9 mouse cellular contexts compared by ENCODE assay signal in genomic region chr9:64812475-64812860, GRCm38 (mm10). TPM values are rescaled to one million over a fixed set of nuclear protein-coding genes. Genes with fewer than 3 reads are reported as not detected.
DNase-seq lines count a peak whose midpoint lies in the region; ATAC-seq and TF ChIP-seq lines count a peak whose summit lies in the region.
"Had no signal": no experiment of that assay in that cellular context is flagged by ENCODE, and none has a peak within 500 bp of the region (broad histone marks: within the 10 kb centered on the region; RNA-seq: fewer than 3 reads in every experiment).

No protein-coding gene starts in this region.

- H3K9ac ChIP-seq in heart, embryonic 16.5 days (ENCODE audit: low read length) = no peak overlapping the region; the same call in 1 of the 2 replicates
- peak overlapping the region; percentile 82 for H3K9ac ChIP-seq in hindbrain, embryonic 15.5 days
- peak overlapping the region; percentile 87 for H3K9ac ChIP-seq in midbrain, embryonic 15.5 days

- 48% methylated on average over 1 of the region's 1 CpGs for WGBS in heart, embryonic 16.5 days
- WGBS in hindbrain, embryonic 15.5 days = 28% methylated on average over 1 of the region's 1 CpGs
- WGBS in midbrain, embryonic 15.5 days = 40% methylated on average over 1 of the region's 1 CpGs

- no peaks in the 10 kb centered on the region for H3K9me3 ChIP-seq in heart, embryonic 16.5 days (replicated peaks; ENCODE audit: control insufficient read depth, low read length)
- H3K9me3 ChIP-seq in hindbrain, embryonic 15.5 days = no peaks in the 10 kb centered on the region
- no peaks in the 10 kb centered on the region for H3K9me3 ChIP-seq in midbrain, embryonic 15.5 days

- H3K4me3 ChIP-seq in heart, embryonic 16.5 days (ENCODE audit: low read length) = peak overlapping the region; percentile 87
- peak overlapping the region; percentile 92 for H3K4me3 ChIP-seq in bone marrow macrophage, adult 2 months (ENCODE audit: insufficient read depth, low read length)
- peak overlapping the region; percentile 78 for H3K4me3 ChIP-seq in hindbrain, embryonic 15.5 days
- peak overlapping the region; percentile 95 for H3K4me3 ChIP-seq in midbrain, embryonic 15.5 days

- H3K27me3 ChIP-seq in heart, embryonic 16.5 days (ENCODE audit: control insufficient read depth, insufficient read depth, low read length) = no peaks in the 10 kb centered on the region
- no peaks in the 10 kb centered on the region for H3K27me3 ChIP-seq in hindbrain, embryonic 15.5 days
- H3K27me3 ChIP-seq in midbrain, embryonic 15.5 days (replicated peaks) = no peaks in the 10 kb centered on the region
- H3K27me3 ChIP-seq: Patski had no signal

- H3K27ac ChIP-seq in heart, embryonic 16.5 days (ENCODE audit: low read length) = no peak overlapping the region
- H3K27ac ChIP-seq in bone marrow macrophage, adult 2 months (ENCODE audit: insufficient read depth, low read depth, low read length) = no peak overlapping the region
- peak overlapping the region; percentile 98; the same call in 1 of the 2 replicates for H3K27ac ChIP-seq in hindbrain, embryonic 15.5 days (replicated peaks)
- H3K27ac ChIP-seq in midbrain, embryonic 15.5 days = no peak overlapping the region

- H3K36me3 ChIP-seq in heart, embryonic 16.5 days (ENCODE audit: control insufficient read depth, insufficient read depth) = no peaks in the 10 kb centered on the region
- no peaks in the 10 kb centered on the region for H3K36me3 ChIP-seq in hindbrain, embryonic 15.5 days
- no peaks in the 10 kb centered on the region for H3K36me3 ChIP-seq in midbrain, embryonic 15.5 days (replicated peaks)

- peak overlapping the region; percentile 68 for H3K4me2 ChIP-seq in heart, embryonic 16.5 days (ENCODE audit: low read depth, low read length)
- peak overlapping the region; percentile 68 for H3K4me2 ChIP-seq in hindbrain, embryonic 15.5 days
- peak overlapping the region; percentile 62 for H3K4me2 ChIP-seq in midbrain, embryonic 15.5 days

- no peak for TF ChIP-seq CTCF in bone marrow macrophage, adult 2 months (IDR thresholded peaks at IDR 0.05; ENCODE audit: low read depth, low read length)

- TF ChIP-seq POLR2A in bone marrow macrophage, adult 2 months (IDR thresholded peaks at IDR 0.05; ENCODE audit: borderline replicate concordance, low read depth, low read length) = no peak

- no peak for ATAC-seq in heart, embryonic 16.5 days (replicated peaks; ENCODE audit: extremely low read depth, insufficient read depth, low FRiP score)
- no peak for ATAC-seq in hindbrain, embryonic 15.5 days (ENCODE audit: low FRiP score, low read depth)
- no peak for ATAC-seq in midbrain, embryonic 15.5 days (replicated peaks)
- ATAC-seq: Patski had no signal

- 0 out of 2 replicates have a peak, but pooled peaks cover 2% of the 10 kb centered on the region for H3K4me1 ChIP-seq in heart, embryonic 16.5 days (ENCODE audit: control insufficient read depth, insufficient read depth, low read length)
- H3K4me1 ChIP-seq in bone marrow macrophage, adult 2 months (ENCODE audit: control insufficient read depth, insufficient read depth, low read length) = peaks cover 15% of the 10 kb centered on the region
- peaks cover 24% of the 10 kb centered on the region for H3K4me1 ChIP-seq in hindbrain, embryonic 15.5 days (replicated peaks)
- peaks cover 13% of the 10 kb centered on the region for H3K4me1 ChIP-seq in midbrain, embryonic 15.5 days

- DNase-seq in heart, adult 18-20 months = no peak
- DNase-seq in spleen, adult 18-20 months = no peak
- DNase-seq in kidney, adult 8-10 months = no peak
- DNase-seq in thymus, postnatal 14 days = no peak

RNA-seq across cellular contexts. Expression of gene Dennd4a, which starts 1.3 kb away (rescaled TPM):
- 5.4 and 6.0 TPM in 2 replicates for polyA plus RNA-seq in heart, embryonic 16.5 days (2015; fragmentation: Nextera tagmentation; extraction: Ambion mirVana)
- total RNA-seq in heart, adult 18-20 months (2021) = 1 to 10 TPM; 5.7 to 7.9 TPM
- polyA plus RNA-seq in bone marrow macrophage, adult 2 months (2012; ENCODE audit: insufficient read depth, insufficient read length, missing spikeins) = 14.9 and 18.3 TPM in 2 replicates
- 10.9 and 11.1 TPM in 2 replicates for polyA plus RNA-seq in hindbrain, embryonic 15.5 days (2015; fragmentation: Nextera tagmentation; extraction: Ambion mirVana)
- 10.9 and 12.0 TPM in 2 replicates for polyA plus RNA-seq in midbrain, embryonic 15.5 days (2015; fragmentation: Nextera tagmentation; extraction: Ambion mirVana)
